Mouse (Mus musculus): ENCODE data around the gene Fndc3a.

- TF ChIP-seq CTCF (IDR thresholded peaks at IDR 0.05; ENCODE audit: control insufficient read depth, insufficient read depth, low read length), result no peak
- TF ChIP-seq POLR2A (IDR thresholded peaks at IDR 0.05; ENCODE audit: borderline replicate concordance, control insufficient read depth, low read depth, low read length), result no peak
Observed at GRCm38 (mm10) chr14:72527126-72527525, 182.7 kb downstream of the Fndc3a start.

All from bone marrow, adult 2 months (tissue).